8 mouse cellular contexts compared by ENCODE assay signal in the genomic region with DNA sequence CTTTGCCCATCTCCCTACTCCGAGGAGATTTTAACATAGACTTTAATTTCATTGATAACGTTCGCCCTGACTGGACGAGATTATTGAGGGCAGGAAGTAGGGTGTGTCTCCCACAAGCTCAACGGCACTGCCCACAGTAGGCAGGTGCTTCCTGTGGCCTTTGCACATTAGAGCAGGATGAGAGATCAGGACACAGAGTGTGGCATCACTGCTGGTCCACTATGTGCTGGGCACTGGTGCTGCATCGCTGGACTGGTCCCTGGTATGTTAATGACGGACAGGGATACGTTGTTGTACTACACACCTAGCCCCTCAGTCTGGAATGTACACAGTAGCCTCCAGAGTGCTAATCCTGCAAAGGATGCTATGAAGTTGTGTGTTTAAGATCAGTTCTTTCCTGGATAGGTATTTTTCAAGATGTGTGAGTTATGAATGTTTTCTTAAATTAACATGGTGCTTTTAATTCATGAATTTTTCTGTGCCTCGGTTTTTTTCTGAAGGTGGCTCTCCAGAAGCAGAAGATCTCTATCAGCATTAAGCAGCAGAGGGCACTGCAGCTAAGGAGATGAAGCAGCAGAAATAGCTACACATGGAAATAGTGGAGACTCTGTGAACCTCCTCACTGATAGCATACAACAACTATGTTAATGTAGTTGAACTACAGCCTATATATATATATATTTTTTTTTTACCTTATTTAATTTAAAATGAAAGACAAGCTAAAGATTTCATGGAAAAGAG.
DNase-seq lines count a peak whose midpoint lies in the region; ATAC-seq and TF ChIP-seq lines count a peak whose summit lies in the region.

No protein-coding gene starts in this region.

- peak; percentile 41; the same call in 1 of the 2 replicates for TF ChIP-seq CTCF in spleen, adult 2 months (IDR thresholded peaks at IDR 0.05; ENCODE audit: extremely low read depth, insufficient read depth, insufficient read length, insufficient replicate concordance)

- H3K9me3 ChIP-seq in kidney, embryonic 15.5 days (replicated peaks): no peaks in the 10 kb centered on the region
- H3K9me3 ChIP-seq in forebrain, embryonic 13.5 days (replicated peaks): peaks cover 6% of the 10 kb centered on the region; the same call in 1 of the 2 replicates
- peaks cover 7% of the 10 kb centered on the region for H3K9me3 ChIP-seq in hindbrain, embryonic 14.5 days (ENCODE audit: control insufficient read depth, low read length)
- no peaks in the 10 kb centered on the region; the same call in 1 of the 2 replicates for H3K9me3 ChIP-seq in midbrain, embryonic 13.5 days

- no peak for TF ChIP-seq POLR2A in spleen, adult 2 months (IDR thresholded peaks at IDR 0.05; ENCODE audit: low read depth, low read length)

- no peak for ATAC-seq in kidney, embryonic 15.5 days (replicated peaks; ENCODE audit: low FRiP score)
- peak; percentile 72 for ATAC-seq in cerebellum, adult (ENCODE audit: insufficient number of reproducible peaks, low FRiP score, low TSS enrichment)
- peak; percentile 61 for ATAC-seq in forebrain, embryonic 13.5 days
- peak; percentile 60; the same call in 1 of the 2 replicates for ATAC-seq in hindbrain, embryonic 14.5 days (ENCODE audit: low FRiP score)
- peak; percentile 62 for ATAC-seq in midbrain, embryonic 13.5 days

- H3K4me1 ChIP-seq in kidney, embryonic 15.5 days: no peaks in the 10 kb centered on the region
- peaks cover 16% of the 10 kb centered on the region; the same call in 1 of the 2 replicates for H3K4me1 ChIP-seq in forebrain, embryonic 13.5 days
- H3K4me1 ChIP-seq in hindbrain, embryonic 14.5 days (replicated peaks; ENCODE audit: control insufficient read depth, insufficient read depth, low read length): no peaks in the 10 kb centered on the region
- H3K4me1 ChIP-seq in midbrain, embryonic 13.5 days (replicated peaks): 0 out of 2 replicates have a peak, but pooled peaks cover 3% of the 10 kb centered on the region
- H3K4me1 ChIP-seq in spleen, adult 2 months (ENCODE audit: control insufficient read depth, insufficient read depth, insufficient read length): peaks cover 8% of the 10 kb centered on the region; the same call in 1 of the 2 replicates

- WGBS in kidney, embryonic 15.5 days: 63% methylated on average over 9 of the region's 9 CpGs
- WGBS in forebrain, embryonic 13.5 days: 73% methylated on average over 9 of the region's 9 CpGs
- WGBS in hindbrain, embryonic 14.5 days: 74% methylated on average over 9 of the region's 9 CpGs
- WGBS in midbrain, embryonic 13.5 days: 67% methylated on average over 9 of the region's 9 CpGs
- WGBS in spleen, adult 2 months: 11% methylated on average over 9 of the region's 9 CpGs

- no peaks in the 10 kb centered on the region for H3K36me3 ChIP-seq in kidney, embryonic 15.5 days
- H3K36me3 ChIP-seq in forebrain, embryonic 13.5 days (ENCODE audit: poor library complexity, severe bottlenecking): no peaks in the 10 kb centered on the region
- H3K36me3 ChIP-seq in hindbrain, embryonic 14.5 days (replicated peaks; ENCODE audit: control insufficient read depth, insufficient read depth): no peaks in the 10 kb centered on the region
- no peaks in the 10 kb centered on the region for H3K36me3 ChIP-seq in midbrain, embryonic 13.5 days
- no peaks in the 10 kb centered on the region for H3K36me3 ChIP-seq in spleen, adult 2 months (ENCODE audit: control insufficient read depth, insufficient read depth, low read length)

- no peak overlapping the region for H3K27ac ChIP-seq in kidney, embryonic 15.5 days
- no peak overlapping the region for H3K27ac ChIP-seq in forebrain, embryonic 13.5 days
- no peak overlapping the region for H3K27ac ChIP-seq in hindbrain, embryonic 14.5 days
- H3K27ac ChIP-seq in midbrain, embryonic 13.5 days: no peak overlapping the region
- no peak overlapping the region for H3K27ac ChIP-seq in spleen, adult 2 months (ENCODE audit: insufficient read depth, low read length)

- no peak overlapping the region for H3K4me2 ChIP-seq in kidney, embryonic 15.5 days
- H3K4me2 ChIP-seq in forebrain, embryonic 13.5 days: no peak overlapping the region
- H3K4me2 ChIP-seq in hindbrain, embryonic 14.5 days (replicated peaks): no peak overlapping the region
- H3K4me2 ChIP-seq in midbrain, embryonic 13.5 days (replicated peaks): no peak overlapping the region

- H3K4me3 ChIP-seq in kidney, embryonic 15.5 days (replicated peaks): no peak overlapping the region
- no peak overlapping the region for H3K4me3 ChIP-seq in forebrain, embryonic 13.5 days
- no peak overlapping the region for H3K4me3 ChIP-seq in hindbrain, embryonic 14.5 days (replicated peaks; ENCODE audit: low read length)
- H3K4me3 ChIP-seq in midbrain, embryonic 13.5 days (replicated peaks): no peak overlapping the region
- no peak overlapping the region for H3K4me3 ChIP-seq in spleen, adult 2 months (ENCODE audit: extremely low read depth, insufficient read depth, insufficient read length)

- intact Hi-C loops in left cerebral cortex, postnatal 25 days (cut with DNase I): loop anchor here (1.0 to 5.0 kb wide), 2 partner anchors 224 to 269 kb away; a partner anchor contains a TSS

- no peak overlapping the region for H3K9ac ChIP-seq in kidney, embryonic 15.5 days
- no peak overlapping the region for H3K9ac ChIP-seq in forebrain, embryonic 13.5 days
- H3K9ac ChIP-seq in hindbrain, embryonic 14.5 days: no peak overlapping the region
- no peak overlapping the region for H3K9ac ChIP-seq in midbrain, embryonic 13.5 days (replicated peaks)

- H3K27me3 ChIP-seq in kidney, embryonic 15.5 days: no peaks in the 10 kb centered on the region
- H3K27me3 ChIP-seq in forebrain, embryonic 13.5 days: no peaks in the 10 kb centered on the region; the same call in 1 of the 2 replicates
- no peaks in the 10 kb centered on the region for H3K27me3 ChIP-seq in hindbrain, embryonic 14.5 days (ENCODE audit: control insufficient read depth, insufficient read depth, low read length)
- no peaks in the 10 kb centered on the region for H3K27me3 ChIP-seq in midbrain, embryonic 13.5 days
- no peaks in the 10 kb centered on the region for H3K27me3 ChIP-seq in spleen, adult 2 months (ENCODE audit: control insufficient read depth, insufficient read depth, low read length)

- DNase-seq in kidney, adult 8-10 months: peak; percentile 14 to 59
- DNase-seq in hindbrain, embryonic 14.5 days (ENCODE audit: low spot score): peak; percentile 79
- peak; percentile 60 to 73 for DNase-seq in left cerebral cortex, postnatal 25 days (ENCODE audit: low spot score in 2 of 2)
- peak; percentile 34 to 66 for DNase-seq in spleen, adult 2 months (ENCODE audit: low read depth in 1 of 2, low spot score in 2 of 2)
